Mouse (Mus musculus): ENCODE measurements around the gene Spata31d1d. TPM values are rescaled to one million over a fixed set of nuclear protein-coding genes. Genes with fewer than 3 reads are reported as not detected.
A peak's percentile ranks its signal among the peaks of the same experiment; 100 is the strongest.
"Not testable (repeated sequence)": the region's sequence is repeated elsewhere in the genome, so short reads cannot be mapped to it uniquely, and the experiment has no call there.

Spata31d1d gene
- polyA plus RNA-seq, 1 experiment from 2014 or later, result not detected

DNA sequence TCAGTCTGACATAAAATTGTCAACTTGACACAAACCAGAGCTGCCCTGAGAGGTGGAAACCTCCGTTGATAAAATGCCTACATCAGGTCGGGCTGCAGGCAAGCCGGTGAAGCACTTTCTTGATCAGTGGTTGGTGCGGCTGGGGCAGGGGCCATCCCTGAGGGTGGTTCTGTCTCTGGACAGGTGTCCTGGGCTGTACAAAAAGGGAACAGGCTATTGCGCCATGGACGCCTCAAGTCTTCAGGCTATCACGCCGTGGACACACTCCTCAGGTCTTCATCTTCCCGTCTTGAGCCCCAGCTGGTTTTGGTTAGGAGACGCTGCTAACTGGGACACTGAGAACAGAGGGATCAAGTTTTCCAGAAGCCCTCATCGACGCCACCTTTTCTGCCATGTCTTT lies 18.8 kb upstream of the Spata31d1d start:
- no peaks in the 10 kb centered on the region for H3K27me3 ChIP-seq
- 75% methylated on average over 12 of the region's 12 CpGs for WGBS
- no peak overlapping the region for H3K9ac ChIP-seq
- H3K36me3 ChIP-seq (replicated peaks), result peaks cover 14% of the 10 kb centered on the region
- no peak overlapping the region for H3K4me2 ChIP-seq
- no peaks in the 10 kb centered on the region for H3K4me1 ChIP-seq
- H3K27ac ChIP-seq, result no peak overlapping the region
- no peak for ATAC-seq (ENCODE audit: low FRiP score)
- no peaks in the 10 kb centered on the region for H3K9me3 ChIP-seq
- no peak overlapping the region for H3K4me3 ChIP-seq (replicated peaks)

DNA sequence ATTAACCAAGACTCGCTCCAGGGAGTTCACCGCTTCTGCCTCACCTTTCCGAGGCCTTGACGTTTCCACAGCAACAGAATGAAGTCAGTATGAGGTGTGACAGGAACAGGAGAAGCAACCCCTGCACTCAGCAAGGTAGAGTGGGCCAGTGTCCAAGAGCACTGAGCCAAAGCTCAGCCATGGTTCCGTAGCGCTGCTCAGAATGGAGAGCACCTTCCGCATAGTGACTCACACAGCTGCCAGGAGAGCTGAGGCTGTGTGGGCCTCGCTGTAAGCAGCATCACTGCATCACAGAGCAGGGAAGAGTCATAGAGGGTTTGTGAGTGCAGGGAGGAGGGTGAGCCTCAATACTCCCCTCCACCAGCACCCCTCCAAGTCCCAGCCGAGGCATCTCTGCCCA lies 15.2 kb upstream of the Spata31d1d start, which contains the start of gene 1700014D04Rik:
Gene 1700014D04Rik, minus strand, starts transcription at position 42 of the 400 bp plus-strand sequence.
- 82% methylated on average over 9 of the region's 9 CpGs for WGBS
- no peak for ATAC-seq (ENCODE audit: low FRiP score)
- Histone ChIP-seq H3K9ac (no peak within 1 kb of the TSS), H3K4me2 (no peak within 1 kb of the TSS), H3K27ac (no peak within 1 kb of the TSS), H3K36me3 (replicated peaks) (no peaks in the 10 kb centered on the region), H3K9me3 (no peaks in the 10 kb centered on the region), H3K27me3 (no peaks in the 10 kb centered on the region), H3K4me3 (replicated peaks) (no peak within 1 kb of the TSS), H3K4me1 (no peaks in the 10 kb centered on the region)

DNA sequence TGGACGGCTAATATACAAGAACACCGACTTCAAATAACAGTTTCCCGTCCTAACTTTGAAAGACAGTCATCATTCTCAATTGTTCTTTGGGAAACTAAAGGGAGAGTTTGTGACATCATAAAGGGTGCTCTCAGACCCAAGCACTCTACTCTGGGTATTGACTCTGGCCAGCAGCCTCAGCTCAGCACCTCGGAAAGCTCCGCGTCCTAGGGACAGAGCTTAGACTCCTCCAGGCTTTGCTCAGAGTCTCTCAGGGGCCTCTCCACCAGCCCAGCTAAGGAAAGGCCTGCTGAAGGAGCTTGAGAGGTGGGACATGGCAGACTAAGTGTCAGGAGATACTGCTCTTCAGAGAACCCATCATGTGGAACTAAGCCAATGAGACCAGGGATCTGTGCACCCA lies 14.6 kb upstream of the Spata31d1d start:
- H3K27me3 ChIP-seq, result no peaks in the 10 kb centered on the region
- H3K27ac ChIP-seq, result no peak overlapping the region
- H3K4me3 ChIP-seq (replicated peaks), result no peak overlapping the region
- no peak overlapping the region for H3K4me2 ChIP-seq
- no peaks in the 10 kb centered on the region for H3K4me1 ChIP-seq
- H3K36me3 ChIP-seq (replicated peaks), result no peaks in the 10 kb centered on the region
- H3K9ac ChIP-seq, result no peak overlapping the region
- 70% methylated on average over 6 of the region's 6 CpGs for WGBS
- H3K9me3 ChIP-seq, result no peaks in the 10 kb centered on the region
- ATAC-seq (ENCODE audit: low FRiP score), result no peak

DNA sequence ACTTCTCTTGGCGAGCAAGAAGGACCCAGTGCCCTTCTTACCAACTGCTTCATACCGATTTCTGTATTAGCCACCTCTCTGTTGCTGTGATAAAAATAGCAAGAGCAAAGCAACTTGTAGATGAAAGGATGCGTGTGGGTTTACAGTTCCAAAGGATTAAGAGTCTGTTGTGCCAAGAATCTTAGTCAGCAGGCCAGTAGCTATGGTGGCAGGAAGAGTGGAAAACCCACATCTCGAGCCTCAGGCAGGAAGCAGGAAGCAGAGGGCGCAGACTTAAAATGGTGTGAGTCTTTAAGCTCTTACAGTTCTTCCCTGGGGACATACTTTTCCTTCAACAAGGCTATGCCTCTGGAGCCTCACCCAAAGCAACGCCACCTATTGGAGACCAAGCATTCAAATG lies 13.9 kb upstream of the Spata31d1d start:
- no peak overlapping the region for H3K9ac ChIP-seq
- no peaks in the 10 kb centered on the region for H3K36me3 ChIP-seq (replicated peaks)
- no peaks in the 10 kb centered on the region for H3K9me3 ChIP-seq
- no peak overlapping the region for H3K4me3 ChIP-seq (replicated peaks)
- no peaks in the 10 kb centered on the region for H3K27me3 ChIP-seq
- no peak overlapping the region for H3K4me2 ChIP-seq
- H3K4me1 ChIP-seq, result no peaks in the 10 kb centered on the region
- ATAC-seq (ENCODE audit: low FRiP score), result no peak
- WGBS, result 87% methylated on average over 6 of the region's 6 CpGs
- no peak overlapping the region for H3K27ac ChIP-seq

DNA sequence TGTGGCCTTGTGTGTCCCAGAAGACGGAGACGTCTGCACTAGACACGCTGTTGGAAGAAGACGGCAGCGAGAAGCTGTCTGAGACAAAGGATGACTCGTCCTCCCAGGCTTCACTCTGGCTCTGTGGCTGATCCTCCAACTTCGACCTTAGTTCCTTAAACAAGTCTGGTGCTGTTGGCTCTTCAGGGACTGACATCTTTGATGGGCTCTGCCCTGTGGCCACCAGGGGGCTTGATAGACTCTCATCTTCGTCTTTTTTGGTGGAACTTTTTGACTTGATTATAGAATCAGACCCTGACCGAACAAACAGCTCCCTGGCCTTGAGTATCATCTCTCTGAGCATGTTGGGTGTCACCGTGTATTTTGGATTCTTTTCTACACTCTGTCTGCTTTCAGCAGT lies 10.1 kb upstream of the Spata31d1d start:
- H3K4me3 ChIP-seq (replicated peaks), result no peak overlapping the region
- no peak for ATAC-seq (ENCODE audit: low FRiP score)
- H3K9ac ChIP-seq, result no peak overlapping the region
- no peaks in the 10 kb centered on the region for H3K36me3 ChIP-seq (replicated peaks)
- 82% methylated on average over 10 of the region's 10 CpGs for WGBS
- no peak overlapping the region for H3K4me2 ChIP-seq
- no peak overlapping the region for H3K27ac ChIP-seq
- H3K27me3 ChIP-seq, result no peaks in the 10 kb centered on the region
- no peaks in the 10 kb centered on the region for H3K9me3 ChIP-seq
- no peaks in the 10 kb centered on the region for H3K4me1 ChIP-seq

DNA sequence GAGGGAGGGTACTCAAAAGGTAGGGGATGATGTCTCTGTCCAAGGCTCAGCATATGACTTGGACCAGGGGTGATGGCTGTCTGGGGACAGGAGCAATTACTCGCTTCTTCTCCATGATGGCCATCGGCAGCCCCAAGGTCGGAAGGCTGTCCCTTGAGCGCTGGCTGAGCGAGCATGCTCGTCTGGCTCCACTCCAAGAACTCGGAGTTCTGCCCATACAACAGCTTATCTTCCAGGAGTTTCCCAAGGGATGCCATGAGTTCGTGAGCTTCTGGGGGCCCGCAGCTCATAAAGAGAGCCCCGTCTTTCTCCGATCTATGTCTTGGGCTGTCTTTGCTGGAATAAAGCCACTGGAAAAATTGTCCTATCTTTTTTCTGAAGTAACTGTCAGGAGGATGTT lies 9.5 kb upstream of the Spata31d1d start:
- H3K9ac ChIP-seq, result no peak overlapping the region
- no peaks in the 10 kb centered on the region for H3K36me3 ChIP-seq (replicated peaks)
- H3K4me2 ChIP-seq, result no peak overlapping the region
- H3K4me1 ChIP-seq, result no peaks in the 10 kb centered on the region
- no peaks in the 10 kb centered on the region for H3K27me3 ChIP-seq
- H3K9me3 ChIP-seq, result no peaks in the 10 kb centered on the region
- WGBS, result 95% methylated on average over 11 of the region's 11 CpGs
- ATAC-seq (ENCODE audit: low FRiP score), result no peak
- no peak overlapping the region for H3K4me3 ChIP-seq (replicated peaks)
- H3K27ac ChIP-seq, result no peak overlapping the region

DNA sequence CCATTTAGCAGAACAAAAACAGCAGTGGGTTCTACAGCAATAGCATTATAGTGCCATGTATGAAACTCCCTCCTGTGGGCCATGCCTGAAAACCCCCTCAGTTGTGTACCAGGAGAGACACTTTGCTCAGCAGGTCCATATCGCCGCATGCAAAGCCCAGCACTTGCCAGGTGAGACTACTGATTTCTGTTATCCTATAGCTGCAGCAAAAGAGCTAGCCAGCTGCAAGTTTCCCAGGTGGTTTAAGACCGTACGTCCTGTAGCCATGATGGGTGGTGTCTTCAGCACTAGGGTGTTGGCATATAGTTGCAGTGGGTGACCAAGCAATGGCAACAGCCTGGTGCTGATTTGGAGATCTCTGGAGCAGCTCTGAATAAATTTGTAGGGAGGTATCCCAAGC lies 7.8 kb upstream of the Spata31d1d start:
- 89% methylated on average over 4 of the region's 4 CpGs for WGBS
- no peak overlapping the region for H3K4me2 ChIP-seq
- no peak overlapping the region for H3K27ac ChIP-seq
- no peaks in the 10 kb centered on the region for H3K4me1 ChIP-seq
- no peaks in the 10 kb centered on the region for H3K27me3 ChIP-seq
- no peak overlapping the region for H3K4me3 ChIP-seq (replicated peaks)
- H3K9me3 ChIP-seq, result no peaks in the 10 kb centered on the region
- no peak for ATAC-seq (ENCODE audit: low FRiP score)
- no peak overlapping the region for H3K9ac ChIP-seq
- no peaks in the 10 kb centered on the region for H3K36me3 ChIP-seq (replicated peaks)

DNA sequence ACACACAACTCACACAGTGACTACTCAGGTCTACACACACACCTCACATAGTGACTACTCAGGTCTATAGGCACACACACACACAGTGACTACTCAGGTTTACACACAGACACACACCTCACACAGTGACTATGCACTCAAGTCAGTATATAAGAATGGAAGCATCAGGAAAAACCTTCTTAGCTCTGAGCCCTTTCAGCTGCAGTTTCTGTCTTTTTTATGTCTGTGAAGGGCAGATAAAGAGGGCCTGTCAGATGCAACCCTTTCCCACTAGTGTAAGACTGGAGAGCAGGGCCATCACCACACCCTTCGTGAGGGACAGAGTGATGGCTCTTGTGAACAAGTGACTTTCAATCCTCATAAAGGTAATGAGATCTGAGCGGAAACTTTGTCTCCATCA lies 6.9 kb upstream of the Spata31d1d start:
- ATAC-seq (ENCODE audit: low FRiP score), result no peak
- no peak overlapping the region for H3K4me2 ChIP-seq
- H3K9ac ChIP-seq, result no peak overlapping the region
- H3K4me3 ChIP-seq (replicated peaks), result no peak overlapping the region
- no peaks in the 10 kb centered on the region for H3K36me3 ChIP-seq (replicated peaks)
- H3K4me1 ChIP-seq, result no peaks in the 10 kb centered on the region
- H3K9me3 ChIP-seq, result no peaks in the 10 kb centered on the region
- 89% methylated on average over 2 of the region's 2 CpGs for WGBS
- no peak overlapping the region for H3K27ac ChIP-seq
- no peaks in the 10 kb centered on the region for H3K27me3 ChIP-seq

DNA sequence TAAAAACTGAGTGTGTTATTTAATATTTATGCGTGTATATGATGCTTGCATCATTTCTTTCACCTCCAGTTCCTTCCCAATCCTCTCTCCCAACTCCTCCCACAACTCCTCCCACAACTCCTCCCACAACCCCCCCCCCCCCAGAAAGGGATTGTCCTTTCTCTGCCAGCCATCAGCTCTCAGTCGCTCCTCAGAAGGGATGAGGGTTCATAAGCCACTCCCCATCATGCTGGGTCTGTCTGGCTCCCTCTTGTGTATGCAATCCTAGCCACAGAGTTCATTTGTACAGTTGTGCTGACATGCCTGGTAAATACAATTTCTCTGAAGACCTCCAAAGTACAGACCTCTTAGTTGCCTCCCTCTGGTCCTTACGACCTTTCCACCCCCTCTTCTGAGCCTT lies 3.6 kb upstream of the Spata31d1d start:
- no peak overlapping the region for H3K9ac ChIP-seq
- 33% methylated on average over 3 of the region's 3 CpGs for WGBS
- no peaks in the 10 kb centered on the region for H3K36me3 ChIP-seq (replicated peaks)
- no peaks in the 10 kb centered on the region for H3K4me1 ChIP-seq
- ATAC-seq (ENCODE audit: low FRiP score), result peak; percentile 41; the same call in 1 of the 2 replicates
- H3K9me3 ChIP-seq, result no peaks in the 10 kb centered on the region
- no peaks in the 10 kb centered on the region for H3K27me3 ChIP-seq
- no peak overlapping the region for H3K4me2 ChIP-seq
- H3K27ac ChIP-seq, result no peak overlapping the region
- no peak overlapping the region for H3K4me3 ChIP-seq (replicated peaks)

DNA sequence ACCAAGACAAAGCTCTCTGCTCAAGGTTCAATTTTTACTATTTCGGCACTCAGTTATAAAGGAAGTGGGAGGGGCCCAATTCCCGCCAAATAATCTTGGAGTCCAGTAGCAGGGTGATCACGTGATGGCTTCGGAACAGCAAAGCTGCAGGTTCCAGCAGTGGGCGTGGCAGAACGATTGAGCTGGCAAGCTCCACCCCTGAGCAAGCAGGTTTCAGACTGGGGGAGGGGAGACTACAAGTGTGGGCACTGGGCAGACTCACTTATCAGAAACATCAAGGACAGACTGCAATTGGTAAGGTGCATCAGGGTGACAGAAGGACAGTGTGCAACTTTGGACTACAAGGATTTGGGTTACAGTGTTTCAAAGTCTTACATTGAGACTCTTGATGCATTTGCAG lies 2.8 kb upstream of the Spata31d1d start:
- H3K9me3 ChIP-seq; H3K9ac ChIP-seq; H3K36me3 ChIP-seq (replicated peaks); H3K27me3 ChIP-seq; H3K4me2 ChIP-seq; ATAC-seq (ENCODE audit: low FRiP score); H3K4me3 ChIP-seq (replicated peaks); H3K27ac ChIP-seq; H3K4me1 ChIP-seq: not testable (repeated sequence)
- WGBS, result 36% methylated on average over 6 of the region's 6 CpGs

DNA sequence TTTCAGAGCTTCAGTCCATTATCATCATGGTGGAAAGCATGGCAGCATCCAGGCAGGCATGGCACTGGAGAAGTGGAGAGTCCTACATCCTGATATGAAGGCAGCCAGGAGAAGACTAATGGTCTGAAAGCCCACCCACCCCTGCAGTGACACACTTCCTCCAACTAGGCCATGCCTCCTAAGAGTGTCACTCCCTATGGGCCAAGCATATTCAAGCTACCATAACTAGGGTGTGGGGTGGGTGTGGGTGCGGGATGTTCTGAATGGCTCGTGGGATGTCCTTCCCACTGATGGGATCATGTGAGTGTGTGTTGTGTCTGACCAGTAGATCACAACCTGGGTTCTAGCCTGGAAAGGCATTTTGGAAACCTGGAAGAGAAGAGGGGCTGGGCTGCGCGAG lies 2.4 kb upstream of the Spata31d1d start:
- Histone ChIP-seq H3K4me1 (no peaks in the 10 kb centered on the region), H3K9ac (no peak overlapping the region), H3K4me2 (no peak overlapping the region), H3K4me3 (replicated peaks) (no peak overlapping the region), H3K9me3 (no peaks in the 10 kb centered on the region), H3K27ac (no peak overlapping the region), H3K27me3 (0 out of 2 replicates have a peak, but pooled peaks cover 4% of the 10 kb centered on the region), H3K36me3 (replicated peaks) (no peaks in the 10 kb centered on the region)
- no peak for ATAC-seq (ENCODE audit: low FRiP score)
- WGBS, result 77% methylated on average over 4 of the region's 4 CpGs

DNA sequence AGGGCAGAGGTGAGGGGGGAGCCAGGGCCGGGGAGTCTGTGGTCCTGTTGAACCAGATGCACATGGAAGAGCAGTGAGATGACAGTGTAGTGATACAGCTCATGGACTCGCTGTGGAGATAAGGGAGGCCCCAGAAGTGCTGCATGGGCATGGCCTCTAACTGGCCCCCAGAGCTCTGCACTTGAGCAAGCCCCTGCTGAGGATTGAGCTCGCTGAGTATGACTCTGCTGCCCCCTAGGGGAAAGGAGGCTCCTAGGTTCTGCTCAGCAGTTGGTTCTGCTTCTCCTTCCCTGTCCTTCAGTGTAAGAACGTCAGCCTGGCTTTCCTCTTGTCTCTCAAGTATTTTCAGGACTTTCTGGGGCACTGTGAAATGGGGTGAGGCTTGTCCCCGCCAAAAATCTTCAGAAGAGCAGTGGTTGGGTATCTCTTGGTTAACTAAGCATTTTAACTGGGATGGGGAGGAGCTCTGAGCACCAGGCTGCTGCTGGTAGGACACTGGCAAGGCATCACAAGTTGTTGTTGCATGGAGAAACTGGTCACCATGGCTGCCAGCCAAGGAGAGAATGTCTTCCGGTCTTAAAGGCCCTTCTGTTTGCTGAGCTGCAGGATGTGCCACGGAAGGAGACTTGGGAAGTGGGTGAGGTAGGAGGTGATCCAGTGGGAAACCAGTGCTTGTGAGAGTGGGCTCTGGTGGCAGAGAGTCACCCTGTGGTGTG lies 3.0 kb downstream of the Spata31d1d start:
- Histone ChIP-seq H3K4me2 (no peak overlapping the region), H3K36me3 (replicated peaks) (no peaks in the 10 kb centered on the region), H3K9ac (no peak overlapping the region), H3K27ac (no peak overlapping the region), H3K27me3 (0 out of 2 replicates have a peak, but pooled peaks cover 13% of the 10 kb centered on the region), H3K4me3 (replicated peaks) (no peak overlapping the region), H3K9me3 (no peaks in the 10 kb centered on the region), H3K4me1 (peaks cover 6% of the 10 kb centered on the region)
- 33% methylated on average over 7 of the region's 7 CpGs for WGBS
- ATAC-seq (ENCODE audit: low FRiP score), result peak; percentile 61

DNA sequence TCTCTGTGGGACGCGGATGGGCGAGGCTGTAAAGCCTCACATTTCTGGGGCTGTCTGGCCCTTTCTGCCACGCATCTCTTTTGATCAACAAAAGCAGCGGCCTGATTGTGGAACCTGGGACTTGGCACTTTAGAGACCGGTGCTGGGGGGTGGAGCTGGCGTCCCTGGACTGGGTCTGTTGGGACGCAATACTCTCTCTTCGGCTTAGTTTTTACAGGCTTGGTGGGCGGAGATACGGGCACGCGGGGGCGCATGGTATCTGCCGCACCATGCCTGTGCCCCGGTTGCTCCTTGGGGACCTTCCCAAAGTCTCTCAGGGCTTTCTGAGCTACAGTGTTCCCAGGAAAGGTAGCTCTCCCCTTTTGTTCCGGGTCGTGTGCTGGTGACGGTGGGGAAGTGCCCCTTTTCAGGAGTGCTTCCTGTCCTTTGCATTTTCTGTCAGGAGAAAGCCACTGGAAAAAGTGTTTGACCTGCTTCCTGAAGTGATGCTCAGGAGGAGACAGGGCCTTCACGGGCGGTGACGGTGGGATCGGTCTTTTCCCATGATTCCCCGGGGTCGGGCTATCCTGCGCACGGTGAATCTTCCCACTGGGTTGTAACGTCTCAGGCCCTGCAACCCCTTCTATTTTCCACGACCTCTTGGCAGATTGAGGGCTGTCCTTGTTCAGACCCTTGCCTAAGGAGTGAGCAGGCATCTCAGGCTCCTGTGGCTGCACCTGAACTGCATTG lies 5.2 kb downstream of the Spata31d1d start:
- no peak overlapping the region for H3K9ac ChIP-seq
- H3K27ac ChIP-seq, result no peak overlapping the region
- no peaks in the 10 kb centered on the region for H3K9me3 ChIP-seq
- peaks cover 6% of the 10 kb centered on the region for H3K4me1 ChIP-seq
- H3K4me2 ChIP-seq, result peak overlapping the region; percentile 38
- no peaks in the 10 kb centered on the region for H3K36me3 ChIP-seq (replicated peaks)
- 39% methylated on average over 29 of the region's 29 CpGs for WGBS
- ATAC-seq (ENCODE audit: low FRiP score), result no peak
- no peak overlapping the region for H3K4me3 ChIP-seq (replicated peaks)
- H3K27me3 ChIP-seq, result 0 out of 2 replicates have a peak, but pooled peaks cover 13% of the 10 kb centered on the region
